Mouse (Mus musculus) forebrain, embryonic 14.5 days (tissue): ENCODE results near the gene Slc35b4. TPM values are rescaled to one million over a fixed set of nuclear protein-coding genes. Genes with fewer than 3 reads are reported as not detected.

ENCODE experiments used
- ATAC-seq: fragments of 200-750 bp; cut with Nextera tagmentation; 2 replicates; pipeline ENCODE4 v1.8.0; 2017; ENCODE audit warnings: mild to moderate bottlenecking, moderate library complexity
- DNase-seq: peaks from one replicate; pipeline ENCODE4 v3.0.0-alpha.2; 2015; ENCODE audit warnings: low spot score
- H3K27ac ChIP-seq: fragments of 300-500 bp; sonication (generic); 2 replicates; pipeline ENCODE4 v1.5.1; 2014; ENCODE audit warnings: low read depth, mild to moderate bottlenecking, control low read depth, low read length, moderate library complexity
- H3K27me3 ChIP-seq: fragments of 300-500 bp; sonication (generic); replicated peaks from 2 replicates; pipeline ENCODE4 v1.6.1; 2014; ENCODE audit warnings: low read length, control low read depth, mixed read lengths; ENCODE audit not compliant: control insufficient read depth, insufficient read depth
- H3K36me3 ChIP-seq: fragments of 300-500 bp; sonication (generic); 2 replicates; pipeline ENCODE4 v1.6.1; 2014; ENCODE audit warnings: low read length, control low read depth; ENCODE audit not compliant: control insufficient read depth, insufficient read depth
- H3K4me1 ChIP-seq: fragments of 300-500 bp; sonication (generic); 2 replicates; pipeline ENCODE4 v1.6.1; 2014; ENCODE audit warnings: antibody characterized with exemption, low read length, control low read depth; ENCODE audit not compliant: control insufficient read depth, insufficient read depth
- H3K4me2 ChIP-seq: fragments of 300-500 bp; sonication (generic); 2 replicates; pipeline ENCODE4 v1.6.1; 2014; ENCODE audit warnings: mild to moderate bottlenecking, control low read depth, low read length
- H3K4me3 ChIP-seq: fragments of 300-500 bp; sonication (generic); 2 replicates; pipeline ENCODE4 v1.5.1; 2014; ENCODE audit warnings: low read depth, low read length, control low read depth
- H3K9ac ChIP-seq: fragments of 300-500 bp; sonication (generic); 2 replicates; pipeline ENCODE4 v1.6.1; 2014; ENCODE audit warnings: mild to moderate bottlenecking, low read length, control low read depth, moderate library complexity
- H3K9me3 ChIP-seq: fragments of 300-500 bp; sonication (generic); replicated peaks from 2 replicates; pipeline ENCODE4 v1.6.1; 2016; ENCODE audit warnings: low read length, control low read depth, mixed read lengths; ENCODE audit not compliant: control insufficient read depth
- WGBS: fragments of 180-500 bp; shearing (Covaris S2); extraction: QIAGEN DNeasy Blood & Tissue Kit; methylation state at CpG from one replicate; pipeline ENCODE4 v1.1.7; 2014; 5-methylcytosine and 5-hydroxymethylcytosine counted together
- polyA plus RNA-seq: library from polyadenylated mRNA; unstranded; fragments of >200 nt; fragmentation: Nextera tagmentation; extraction: Ambion mirVana; gene quantifications from 2 replicates; pipeline ENCODE4 v1.2.1, GENCODE M21; 2014

Gene Slc35b4
- polyA plus RNA-seq, 1 experiment from 2014 or later: 43.8 TPM

DNA sequence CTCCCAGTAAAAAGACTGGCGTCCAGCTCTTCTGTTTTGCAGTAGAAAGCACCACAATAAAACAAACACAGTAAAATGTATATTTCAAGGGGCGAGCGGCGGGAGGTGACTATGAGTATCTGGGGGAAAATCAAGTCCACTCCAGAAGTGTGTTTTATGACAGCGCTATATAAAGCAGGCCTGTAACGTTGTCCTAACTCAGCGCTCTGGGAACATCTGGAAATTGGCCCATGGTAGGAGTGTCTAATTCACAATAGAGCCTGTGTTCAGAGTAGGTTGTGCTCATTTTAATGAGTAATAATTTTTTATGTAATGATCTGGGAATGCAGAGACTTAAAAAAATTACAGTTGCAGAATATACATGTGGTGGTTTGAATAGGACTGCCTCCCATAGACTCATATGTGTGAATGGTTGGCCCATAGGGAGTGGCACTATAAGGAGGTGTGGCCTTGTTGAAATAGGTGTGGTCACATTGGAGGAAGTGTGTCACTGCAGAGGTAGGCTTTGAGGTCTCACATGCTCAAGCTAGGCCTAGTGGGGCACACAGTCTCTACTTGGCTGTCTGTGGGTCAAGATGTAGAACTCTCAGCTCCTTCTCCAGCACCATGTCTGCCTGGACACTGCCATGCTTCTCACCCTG, 60.0 kb downstream of the Slc35b4 start:
- no peaks in the 10 kb centered on the region for H3K27me3 ChIP-seq
- no peak overlapping the region for H3K4me2 ChIP-seq
- H3K9me3 ChIP-seq: no peaks in the 10 kb centered on the region
- DNase-seq (no peak), ATAC-seq (no peak)
- H3K4me3 ChIP-seq: no peak overlapping the region
- H3K4me1 ChIP-seq: no peaks in the 10 kb centered on the region
- no peak overlapping the region for H3K27ac ChIP-seq
- 95% methylated on average over 7 of the region's 7 CpGs for WGBS
- H3K36me3 ChIP-seq: no peaks in the 10 kb centered on the region
- no peak overlapping the region for H3K9ac ChIP-seq

DNA sequence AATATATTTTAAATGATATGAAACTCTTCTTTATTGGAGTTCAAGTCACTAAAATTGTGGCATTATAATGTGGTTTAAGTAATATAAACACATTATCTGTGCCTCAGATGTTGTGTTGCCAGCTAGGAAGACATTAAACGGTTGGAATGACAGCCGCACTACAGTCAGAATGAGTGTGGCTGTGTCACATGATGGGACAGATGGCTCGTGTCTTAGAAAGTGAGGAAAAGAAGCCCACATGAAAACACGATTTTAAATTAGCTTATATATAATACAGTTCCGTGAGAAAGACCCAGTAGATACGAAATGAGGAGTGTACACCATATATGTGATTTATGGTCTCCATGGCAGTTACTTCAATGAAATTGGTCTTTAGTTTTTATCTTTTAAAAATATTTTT, 65.5 kb downstream of the Slc35b4 start:
- DNase-seq (peak; percentile 60), ATAC-seq (no peak; the same call in 1 of the 2 replicates)
- no peaks in the 10 kb centered on the region for H3K36me3 ChIP-seq
- H3K27ac ChIP-seq: no peak overlapping the region; the same call in 1 of the 2 replicates
- no peak overlapping the region for H3K4me2 ChIP-seq
- no peaks in the 10 kb centered on the region for H3K27me3 ChIP-seq
- no peak overlapping the region for H3K9ac ChIP-seq
- H3K4me3 ChIP-seq: no peak overlapping the region
- no peaks in the 10 kb centered on the region for H3K9me3 ChIP-seq
- WGBS: 69% methylated on average over 6 of the region's 6 CpGs
- H3K4me1 ChIP-seq: 0 out of 2 replicates have a peak, but pooled peaks cover 3% of the 10 kb centered on the region

DNA sequence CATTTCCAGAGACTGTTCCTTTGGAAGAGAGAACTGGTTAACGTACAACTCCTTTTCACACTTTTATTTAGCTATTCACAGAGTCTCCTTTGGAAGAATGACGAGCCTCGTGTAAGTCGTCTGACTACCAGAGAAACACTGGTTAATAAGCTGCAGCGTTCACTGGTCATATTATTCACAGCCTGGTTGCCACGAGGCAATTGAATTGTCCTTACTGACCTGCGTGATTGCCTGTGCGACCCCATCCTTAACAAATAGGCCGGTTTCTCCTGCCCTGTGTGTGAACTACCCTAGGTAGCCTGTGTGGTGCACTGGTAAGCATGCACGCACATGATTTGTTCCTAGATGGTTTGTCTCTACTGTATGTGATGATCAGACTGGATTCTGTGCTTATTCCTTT, 66.3 kb downstream of the Slc35b4 start:
- H3K9me3 ChIP-seq: no peaks in the 10 kb centered on the region
- H3K4me1 ChIP-seq: 0 out of 2 replicates have a peak, but pooled peaks cover 3% of the 10 kb centered on the region
- H3K36me3 ChIP-seq: no peaks in the 10 kb centered on the region
- WGBS: 15% methylated on average over 10 of the region's 10 CpGs
- no peak overlapping the region for H3K9ac ChIP-seq
- ATAC-seq (no peak), DNase-seq (no peak)
- H3K4me3 ChIP-seq: no peak overlapping the region
- H3K27ac ChIP-seq: no peak overlapping the region
- H3K27me3 ChIP-seq: no peaks in the 10 kb centered on the region
- H3K4me2 ChIP-seq: no peak overlapping the region

Other genes with a start within 250 kb of the Slc35b4 start
- 1.0 and 1.1 TPM in 2 replicates for gene Lrguk, start 147.7 kb downstream of the Slc35b4 start, polyA plus RNA-seq
- gene Akr1b3, start 140.4 kb upstream of the Slc35b4 start, polyA plus RNA-seq: 117 and 134 TPM in 2 replicates
- gene Akr1b8, start 177.0 kb upstream of the Slc35b4 start, polyA plus RNA-seq: 3.8 and 5.1 TPM in 2 replicates
- gene Akr1b10, start 207.1 kb upstream of the Slc35b4 start, polyA plus RNA-seq: 5.8 and 7.9 TPM in 2 replicates
- gene Akr1b7, start 235.2 kb upstream of the Slc35b4 start, polyA plus RNA-seq: not detected in 2 replicates